Mouse (Mus musculus) forebrain, embryonic 16.5 days (tissue): Measurements from ENCODE around the gene Arid1b. TPM values are rescaled to one million over a fixed set of nuclear protein-coding genes. Genes with fewer than 3 reads are reported as not detected.
A peak's percentile ranks its signal among the peaks of the same experiment; 100 is the strongest.

Source experiments
- ATAC-seq: fragments of 200-750 bp; cut with Nextera tagmentation; 2 replicates; pipeline ENCODE4 v1.8.0; 2017; ENCODE audit warnings: mild to moderate bottlenecking, moderate library complexity
- H3K27ac ChIP-seq: fragments of 300-500 bp; sonication (generic); 2 replicates; pipeline ENCODE4 v1.5.1; 2014; ENCODE audit warnings: low read length, control low read depth
- H3K27me3 ChIP-seq: fragments of 300-500 bp; sonication (generic); replicated peaks from 2 replicates; pipeline ENCODE4 v1.6.1; 2014; ENCODE audit warnings: low read length; ENCODE audit not compliant: control insufficient read depth, insufficient read depth
- H3K36me3 ChIP-seq: fragments of 300-500 bp; sonication (generic); 2 replicates; pipeline ENCODE4 v1.6.1; 2014; ENCODE audit not compliant: control insufficient read depth, insufficient read depth
- H3K4me1 ChIP-seq: fragments of 300-500 bp; sonication (generic); replicated peaks from 2 replicates; pipeline ENCODE4 v1.6.1; 2014; ENCODE audit warnings: low read length; ENCODE audit not compliant: control insufficient read depth, insufficient read depth
- H3K4me2 ChIP-seq: fragments of 300-500 bp; sonication (generic); 2 replicates; pipeline ENCODE4 v1.6.1; 2014; ENCODE audit warnings: mild to moderate bottlenecking, low read length, control low read depth
- H3K4me3 ChIP-seq: fragments of 300-500 bp; sonication (generic); replicated peaks from 2 replicates; pipeline ENCODE4 v1.5.1; 2014; ENCODE audit warnings: mild to moderate bottlenecking, low read length, control low read depth
- H3K9ac ChIP-seq: fragments of 300-500 bp; sonication (generic); replicated peaks from 2 replicates; pipeline ENCODE4 v1.6.1; 2014; ENCODE audit warnings: low read depth, low read length, control low read depth
- H3K9me3 ChIP-seq: fragments of 300-500 bp; sonication (generic); 2 replicates; pipeline ENCODE4 v1.6.1; 2016; ENCODE audit warnings: low read length; ENCODE audit not compliant: control insufficient read depth
- WGBS: fragments of 180-500 bp; shearing (Covaris S2); extraction: QIAGEN DNeasy Blood & Tissue Kit; methylation state at CpG from one replicate; pipeline ENCODE4 v1.1.7; 2014; 5-methylcytosine and 5-hydroxymethylcytosine counted together
- polyA plus RNA-seq: library from polyadenylated mRNA; unstranded; fragments of >200 nt; fragmentation: Nextera tagmentation; extraction: Ambion mirVana; gene quantifications from 2 replicates; pipeline ENCODE4 v1.2.1, GENCODE M21; 2015

Arid1b gene
- polyA plus RNA-seq, 1 experiment from 2014 or later = 15.1 TPM

GRCm38 (mm10) chr17:5189551-5190351, 195.6 kb downstream of the Arid1b start:
- Histone ChIP-seq H3K36me3 (no peaks in the 10 kb centered on the region), H3K4me2 (peak overlapping the region; percentile 87), H3K4me3 (peak overlapping the region; percentile 65), H3K9me3 (no peaks in the 10 kb centered on the region), H3K27me3 (no peaks in the 10 kb centered on the region), H3K4me1 (peaks cover 18% of the 10 kb centered on the region), H3K27ac (peak overlapping the region; percentile 94), H3K9ac (peak overlapping the region; percentile 77)
- 1% methylated on average over 38 of the region's 40 CpGs for WGBS
- ATAC-seq = peak; percentile 96

GRCm38 (mm10) chr17:5190367-5190766, 196.2 kb downstream of the Arid1b start:
- H3K9ac ChIP-seq = peak overlapping the region; percentile 77
- peaks cover 18% of the 10 kb centered on the region for H3K4me1 ChIP-seq
- no peaks in the 10 kb centered on the region for H3K36me3 ChIP-seq
- no peak for ATAC-seq
- H3K9me3 ChIP-seq = no peaks in the 10 kb centered on the region
- peak overlapping the region; percentile 94 for H3K27ac ChIP-seq
- 22% methylated on average over 3 of the region's 3 CpGs for WGBS
- H3K27me3 ChIP-seq = no peaks in the 10 kb centered on the region
- peak overlapping the region; percentile 65 for H3K4me3 ChIP-seq
- H3K4me2 ChIP-seq = peak overlapping the region; percentile 87

GRCm38 (mm10) chr17:5194157-5194916, 200.2 kb downstream of the Arid1b start:
- H3K27me3 ChIP-seq = no peaks in the 10 kb centered on the region
- WGBS = 73% methylated on average over 8 of the region's 8 CpGs

GRCm38 (mm10) chr17:5195397-5195796, 201.3 kb downstream of the Arid1b start:
- no peak for ATAC-seq
- Histone ChIP-seq H3K36me3 (no peaks in the 10 kb centered on the region), H3K9me3 (no peaks in the 10 kb centered on the region), H3K9ac (no peak overlapping the region), H3K4me1 (peaks cover 19% of the 10 kb centered on the region), H3K4me3 (no peak overlapping the region), H3K27me3 (no peaks in the 10 kb centered on the region), H3K4me2 (no peak overlapping the region), H3K27ac (no peak overlapping the region)
- 67% methylated on average over 5 of the region's 5 CpGs for WGBS

More at GRCm38 (mm10) chr17:5194157-5194916, 200.2 kb downstream of the Arid1b start:
- no peak overlapping the region for H3K4me2 ChIP-seq
- no peak for ATAC-seq
- no peak overlapping the region for H3K4me3 ChIP-seq
- no peaks in the 10 kb centered on the region for H3K36me3 ChIP-seq
- H3K9me3 ChIP-seq = no peaks in the 10 kb centered on the region
- H3K4me1 ChIP-seq = peaks cover 29% of the 10 kb centered on the region
- no peak overlapping the region for H3K27ac ChIP-seq
- H3K9ac ChIP-seq = no peak overlapping the region

GRCm38 (mm10) chr17:5196005-5196404, 201.9 kb downstream of the Arid1b start:
- H3K4me3 ChIP-seq = no peak overlapping the region
- 85% methylated on average over 10 of the region's 10 CpGs for WGBS
- H3K27ac ChIP-seq = no peak overlapping the region
- H3K9me3 ChIP-seq = no peaks in the 10 kb centered on the region
- no peak overlapping the region for H3K9ac ChIP-seq
- ATAC-seq = no peak
- peaks cover 18% of the 10 kb centered on the region for H3K4me1 ChIP-seq
- H3K27me3 ChIP-seq = no peaks in the 10 kb centered on the region
- no peaks in the 10 kb centered on the region for H3K36me3 ChIP-seq
- no peak overlapping the region for H3K4me2 ChIP-seq

- no peaks in the 10 kb centered on the region for H3K27me3 ChIP-seq
- peaks cover 18% of the 10 kb centered on the region for H3K4me1 ChIP-seq
- H3K4me3 ChIP-seq = no peak overlapping the region
- no peak for ATAC-seq
- H3K4me2 ChIP-seq = no peak overlapping the region
- no peak overlapping the region for H3K27ac ChIP-seq
- H3K9me3 ChIP-seq = no peaks in the 10 kb centered on the region
- H3K9ac ChIP-seq = no peak overlapping the region
- WGBS = 90% methylated on average over 6 of the region's 6 CpGs
- no peaks in the 10 kb centered on the region for H3K36me3 ChIP-seq
Observed at GRCm38 (mm10) chr17:5196508-5196907, 202.4 kb downstream of the Arid1b start.

GRCm38 (mm10) chr17:5197083-5197482, 203.0 kb downstream of the Arid1b start:
- no peak overlapping the region for H3K9ac ChIP-seq
- H3K4me2 ChIP-seq = no peak overlapping the region
- no peak overlapping the region for H3K4me3 ChIP-seq
- H3K27me3 ChIP-seq = no peaks in the 10 kb centered on the region
- H3K9me3 ChIP-seq = no peaks in the 10 kb centered on the region
- no peak for ATAC-seq
- WGBS = 95% methylated on average over 2 of the region's 2 CpGs
- no peaks in the 10 kb centered on the region for H3K36me3 ChIP-seq
- H3K4me1 ChIP-seq = peaks cover 18% of the 10 kb centered on the region
- H3K27ac ChIP-seq = no peak overlapping the region

- 71% methylated on average over 3 of the region's 3 CpGs for WGBS
- H3K4me2 ChIP-seq = no peak overlapping the region
- no peak overlapping the region for H3K4me3 ChIP-seq
- H3K36me3 ChIP-seq = no peaks in the 10 kb centered on the region
- peaks cover 22% of the 10 kb centered on the region for H3K4me1 ChIP-seq
- no peaks in the 10 kb centered on the region for H3K9me3 ChIP-seq
- no peak overlapping the region for H3K9ac ChIP-seq
- H3K27ac ChIP-seq = no peak overlapping the region
- no peak for ATAC-seq
- no peaks in the 10 kb centered on the region for H3K27me3 ChIP-seq
Observed at GRCm38 (mm10) chr17:5197765-5198164, 203.6 kb downstream of the Arid1b start.

- no peak overlapping the region for H3K4me2 ChIP-seq
- no peak overlapping the region for H3K9ac ChIP-seq
- no peaks in the 10 kb centered on the region for H3K9me3 ChIP-seq
- peaks cover 27% of the 10 kb centered on the region for H3K4me1 ChIP-seq
- no peak overlapping the region for H3K27ac ChIP-seq
- no peaks in the 10 kb centered on the region for H3K27me3 ChIP-seq
- H3K4me3 ChIP-seq = no peak overlapping the region
- ATAC-seq = no peak
- 52% methylated on average over 6 of the region's 6 CpGs for WGBS
- H3K36me3 ChIP-seq = no peaks in the 10 kb centered on the region
Observed at GRCm38 (mm10) chr17:5198252-5198651, 204.1 kb downstream of the Arid1b start.
